ENCODE assay signal across 9 mouse cellular contexts in the genomic region with DNA sequence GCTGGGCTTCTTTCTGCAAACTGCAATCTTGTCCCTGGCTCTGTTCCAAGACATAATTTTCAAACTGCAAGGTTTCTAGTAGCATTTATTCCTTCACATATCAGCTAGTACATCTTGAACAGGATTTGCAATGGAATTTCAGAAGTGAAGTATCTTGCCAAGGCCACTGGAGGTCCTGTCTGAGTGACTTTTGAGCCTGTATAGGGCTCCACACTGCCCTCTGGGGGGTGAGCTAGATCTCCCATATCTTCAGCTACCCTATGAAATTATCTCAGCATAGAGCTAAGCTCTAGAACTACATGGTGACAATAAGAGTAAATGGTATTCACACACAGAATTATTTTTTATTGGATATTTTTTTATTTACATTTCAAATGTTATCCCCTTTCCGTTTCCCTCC. TPM values are rescaled to one million over a fixed set of nuclear protein-coding genes. Genes with fewer than 3 reads are reported as not detected.
DNase-seq lines count a peak whose midpoint lies in the region; ATAC-seq and TF ChIP-seq lines count a peak whose summit lies in the region.
"Had no signal": no experiment of that assay in that cellular context is flagged by ENCODE, and none has a peak within 500 bp of the region (broad histone marks: within the 10 kb centered on the region; RNA-seq: fewer than 3 reads in every experiment).

No protein-coding gene starts in this region.

- no peak overlapping the region for H3K4me3 ChIP-seq in kidney, adult 2 months (ENCODE audit: insufficient read depth, low read depth, low read length)
- H3K4me3 ChIP-seq in kidney, embryonic 16.5 days (ENCODE audit: low read length): no peak overlapping the region
- H3K4me3 ChIP-seq in MEL (ENCODE audit: control insufficient read depth in 1 of 2, insufficient read depth in 1 of 2, low read depth in 2 of 2, low read length in 2 of 2): no peak overlapping the region
- H3K4me3 ChIP-seq in cerebellum, adult 2 months (replicated peaks; ENCODE audit: insufficient read depth, low read depth, low read length): no peak overlapping the region
- H3K4me3 ChIP-seq: neural tube, embryonic 13.5 days had no signal

- 92% methylated on average over 1 of the region's 1 CpGs for WGBS in kidney, adult 2 months
- WGBS in kidney, embryonic 16.5 days: 94% methylated on average over 1 of the region's 1 CpGs
- WGBS in cerebellum, adult 2 months: 86% methylated on average over 1 of the region's 1 CpGs

- H3K27me3 ChIP-seq in kidney, adult 2 months (replicated peaks; ENCODE audit: control insufficient read depth, insufficient read depth, low read length): no peaks in the 10 kb centered on the region
- no peaks in the 10 kb centered on the region for H3K27me3 ChIP-seq in kidney, embryonic 16.5 days (ENCODE audit: insufficient read depth, low read length)
- no peaks in the 10 kb centered on the region for H3K27me3 ChIP-seq in MEL (ENCODE audit: control insufficient read depth in 1 of 2, insufficient read depth in 2 of 2, low read length in 2 of 2)
- no peaks in the 10 kb centered on the region for H3K27me3 ChIP-seq in cerebellum, adult 2 months (ENCODE audit: control insufficient read depth, insufficient read depth, low read length)
- H3K27me3 ChIP-seq: neural tube, embryonic 13.5 days had no signal

- no peaks in the 10 kb centered on the region for H3K79me2 ChIP-seq in MEL (ENCODE audit: control insufficient read depth, insufficient read depth, low read length, poor library complexity)

- TF ChIP-seq POLR2A in kidney, adult 2 months (IDR thresholded peaks at IDR 0.05; ENCODE audit: low read depth, low read length): no peak
- TF ChIP-seq POLR2A in MEL (IDR thresholded peaks at IDR 0.05; ENCODE audit: control insufficient read depth in 1 of 2, insufficient read depth in 1 of 2, low read depth in 1 of 2, low read length in 2 of 2, poor library complexity in 1 of 2): no peak
- no peak for TF ChIP-seq POLR2A in cerebellum, adult 2 months (IDR thresholded peaks at IDR 0.05; ENCODE audit: borderline replicate concordance, insufficient read depth, low read length)

- H3K9me3 ChIP-seq in kidney, embryonic 16.5 days (ENCODE audit: low read length): no peaks in the 10 kb centered on the region
- no peaks in the 10 kb centered on the region for H3K9me3 ChIP-seq in MEL (replicated peaks; ENCODE audit: insufficient read depth, low read length)
- H3K9me3 ChIP-seq: neural tube, embryonic 13.5 days had no signal

- no peak overlapping the region for H3K9ac ChIP-seq in kidney, embryonic 16.5 days (replicated peaks; ENCODE audit: low read length)
- no peak overlapping the region for H3K9ac ChIP-seq in MEL (ENCODE audit: control insufficient read depth, low read depth, low read length, poor library complexity, severe bottlenecking)
- H3K9ac ChIP-seq: neural tube, embryonic 13.5 days had no signal

- H3K4me1 ChIP-seq in kidney, adult 2 months (ENCODE audit: control insufficient read depth, insufficient read depth, low read length): no peaks in the 10 kb centered on the region
- no peaks in the 10 kb centered on the region for H3K4me1 ChIP-seq in kidney, embryonic 16.5 days (ENCODE audit: insufficient read depth, low read length)
- H3K4me1 ChIP-seq in MEL (ENCODE audit: control insufficient read depth in 1 of 2, insufficient read depth in 2 of 2, low read length in 2 of 2): peaks cover 2 to 5% of the 10 kb centered on the region in 2 experiments; a peak in 3 of 4 replicates
- H3K4me1 ChIP-seq in cerebellum, adult 2 months (ENCODE audit: control insufficient read depth, insufficient read depth, low read length): no peaks in the 10 kb centered on the region
- H3K4me1 ChIP-seq: neural tube, embryonic 13.5 days had no signal

- TF ChIP-seq CTCF in kidney, adult 2 months (conservative IDR thresholded peaks at IDR 0.05; ENCODE audit: insufficient read depth, insufficient read length, low read depth, low read length): peak; percentile 41; the same call in 1 of the 2 replicates
- peak; percentile 56 to 100 (median 77) for TF ChIP-seq CTCF in MEL (IDR thresholded peaks at IDR 0.05 in 2 of 3, conservative IDR thresholded peaks at IDR 0.05 in 1 of 3; ENCODE audit: control insufficient read depth in 1 of 3, insufficient read depth in 1 of 3, low read depth in 2 of 3, low read length in 3 of 3, poor library complexity in 1 of 3, severe bottlenecking in 1 of 3)
- TF ChIP-seq CTCF in cerebellum, adult 2 months (IDR thresholded peaks at IDR 0.05; ENCODE audit: borderline replicate concordance, insufficient read depth, low read depth, low read length): no peak

- no peak overlapping the region for H3K4me2 ChIP-seq in kidney, embryonic 16.5 days (replicated peaks; ENCODE audit: low read depth, low read length)
- H3K4me2 ChIP-seq: neural tube, embryonic 13.5 days had no signal

- no peak for TF ChIP-seq EP300 in MEL (IDR thresholded peaks at IDR 0.05; ENCODE audit: low read depth in 1 of 2, low read length in 2 of 2)

- no peak for ATAC-seq in kidney, embryonic 16.5 days (ENCODE audit: low FRiP score, low TSS enrichment)

- TF ChIP-seq RAD21 in MEL (IDR thresholded peaks at IDR 0.05; ENCODE audit: low read depth, low read length): peak; percentile 76

- H3K36me3 ChIP-seq in kidney, adult 2 months (ENCODE audit: control insufficient read depth, insufficient read depth, low read length): no peaks in the 10 kb centered on the region
- no peaks in the 10 kb centered on the region for H3K36me3 ChIP-seq in kidney, embryonic 16.5 days (ENCODE audit: insufficient read depth, low read length)
- peaks cover 0 to 16% of the 10 kb centered on the region in 2 experiments; a peak in 2 of 4 replicates for H3K36me3 ChIP-seq in MEL (ENCODE audit: control insufficient read depth in 1 of 2, insufficient read depth in 2 of 2, low read length in 2 of 2)
- H3K36me3 ChIP-seq: neural tube, embryonic 13.5 days had no signal

- DNase-seq in kidney, adult 2 months: peak; percentile 28
- DNase-seq in MEL (ENCODE audit: low read depth, low spot score): peak; percentile 81
- DNase-seq in kidney, postnatal 4 days: peak; percentile 38 to 51
- DNase-seq in retina, embryonic 14.5 days (ENCODE audit: low spot score): peak; percentile 3
- no peak for DNase-seq in left cerebral cortex, adult 8-10 months (ENCODE audit: low spot score in 2 of 2)
- DNase-seq in cerebellum, postnatal 36 days: no peak
- DNase-seq in cerebellum, adult 2 months: no peak

- H3K27ac ChIP-seq in kidney, adult 2 months (ENCODE audit: insufficient read depth, low read depth, low read length): no peak overlapping the region
- H3K27ac ChIP-seq in kidney, embryonic 16.5 days (ENCODE audit: low read length): no peak overlapping the region
- no peak overlapping the region for H3K27ac ChIP-seq in MEL (ENCODE audit: control insufficient read depth, low read depth, low read length)
- H3K27ac ChIP-seq in cerebellum, adult 2 months (ENCODE audit: insufficient read depth, low read length): no peak overlapping the region
- H3K27ac ChIP-seq: neural tube, embryonic 13.5 days had no signal

TF ChIP-seq in MEL, 35 proteins besides CTCF, POLR2A, EP300 and RAD21:
- no peak for TF ChIP-seq ETS1 (IDR thresholded peaks at IDR 0.05; ENCODE audit: low read depth, low read length)
- TF ChIP-seq ZC3H11A (IDR thresholded peaks at IDR 0.05; ENCODE audit: low read depth, low read length): peak; percentile 90
- TF ChIP-seq TBP (IDR thresholded peaks at IDR 0.05; ENCODE audit: low read depth, low read length): 0 out of 2 replicates have a peak, but pooled peaks have one; percentile 36
- no peak for TF ChIP-seq BHLHE40 (IDR thresholded peaks at IDR 0.05; ENCODE audit: borderline replicate concordance, low read depth, low read length)
- no peak for TF ChIP-seq ZMIZ1 (IDR thresholded peaks at IDR 0.05; ENCODE audit: low read depth, low read length)
- peak; percentile 22 for TF ChIP-seq GATA1 (IDR thresholded peaks at IDR 0.05; ENCODE audit: low read depth, low read length)
- TF ChIP-seq SIN3A (IDR thresholded peaks at IDR 0.05; ENCODE audit: low read length): peak; percentile 35; the same call in 1 of the 2 replicates
- no peak for TF ChIP-seq ZNF384 (IDR thresholded peaks at IDR 0.05; ENCODE audit: low read depth, low read length)
- TF ChIP-seq SMC3 (IDR thresholded peaks at IDR 0.05; ENCODE audit: low read depth, low read length): peak; percentile 99
- no peak for TF ChIP-seq MXI1 (IDR thresholded peaks at IDR 0.05; ENCODE audit: low read depth, low read length)

RNA-seq across cellular contexts. Expression of gene Ccr5, which starts 2.9 kb away (rescaled TPM):
- 0.88 and 1.3 TPM in 2 replicates for polyA plus RNA-seq in kidney, adult 2 months (2012; rRNA removed)
- 0.21 and 0.79 TPM in 2 replicates for polyA plus RNA-seq in kidney, embryonic 16.5 days (2015; fragmentation: Nextera tagmentation; extraction: Ambion mirVana)
- 0.04 TPM in 1 of 2 replicates, not detected in the other for total RNA-seq in MEL (2012; rRNA removed)
- polyA plus RNA-seq in MEL (2012; ENCODE audit: insufficient read depth in 1 of 2, insufficient read length in 2 of 2, low read depth in 1 of 2, low replicate concordance in 2 of 2, missing spikeins in 1 of 2): under 1 TPM in 1 of 2 experiments, not detected in 1; 0.68 TPM
- total RNA-seq in left cerebral cortex, adult 8-10 months (2022): 1 to 10 TPM; 4.4 to 9.1 (median 6.3) TPM
- 1.6 and 1.8 TPM in 2 replicates for polyA plus RNA-seq in cerebellum, adult 2 months (2012; rRNA removed)

RNA-seq across cellular contexts. Expression of gene Ccr2, which starts 16.7 kb away (rescaled TPM):
- 1.4 and 2.1 TPM in 2 replicates for polyA plus RNA-seq in kidney, adult 2 months (2012; rRNA removed)
- polyA plus RNA-seq in kidney, embryonic 16.5 days (2015; fragmentation: Nextera tagmentation; extraction: Ambion mirVana): 1.4 and 2.3 TPM in 2 replicates
- total RNA-seq in MEL (2012; rRNA removed): 6.2 and 10.8 TPM in 2 replicates
- 1 to 10 TPM in 1 of 2 experiments, not detected in 1; 4.1 TPM for polyA plus RNA-seq in MEL (2012; ENCODE audit: insufficient read depth in 1 of 2, insufficient read length in 2 of 2, low read depth in 1 of 2, low replicate concordance in 2 of 2, missing spikeins in 1 of 2)
- under 1 TPM; 0.15 to 0.28 (median 0.21) TPM for total RNA-seq in left cerebral cortex, adult 8-10 months (2022)
- 0.10 and 0.13 TPM in 2 replicates for polyA plus RNA-seq in cerebellum, adult 2 months (2012; rRNA removed)

Comparison
In these comparisons a context has a peak if more than half of its experiments do, and no peak if none do; other contexts are left out.
1. DNase-seq: peak in kidney, adult 2 months (single experiment), MEL (single experiment), kidney, postnatal 4 days (2 of 2) and retina, embryonic 14.5 days (single experiment); none in left cerebral cortex, adult 8-10 months (0 of 2), cerebellum, postnatal 36 days (0 of 2) and cerebellum, adult 2 months (0 of 2).